Mouse (Mus musculus): ENCODE measurements at regions not wholly inside any gene's neighbourhood (a gene's known extent, or its start where the extent isn't known, plus 50 kb on each side); places are given as distances from the start of the nearest gene placed in this dataset.
A peak's percentile ranks its signal among the peaks of the same experiment; 100 is the strongest.

- H3K4me2 ChIP-seq = no peak overlapping the region
- ATAC-seq (ENCODE audit: low FRiP score) = no peak
- H3K27me3 ChIP-seq (replicated peaks) = no peaks in the 10 kb centered on the region
- H3K36me3 ChIP-seq = no peaks in the 10 kb centered on the region
- H3K27ac ChIP-seq (replicated peaks) = no peak overlapping the region
- no peak overlapping the region for H3K4me3 ChIP-seq (replicated peaks)
- no peak overlapping the region for H3K9ac ChIP-seq (replicated peaks)
- no peaks in the 10 kb centered on the region for H3K9me3 ChIP-seq (replicated peaks)
- WGBS = 82% methylated on average over 4 of the region's 4 CpGs
- H3K4me1 ChIP-seq = no peaks in the 10 kb centered on the region
Measured at GRCm38 (mm10) chr1:190497474-190497873, 327.0 kb upstream of the Prox1 start.

- H3K27ac ChIP-seq (replicated peaks) = no peak overlapping the region
- H3K9me3 ChIP-seq (replicated peaks) = no peaks in the 10 kb centered on the region
- H3K36me3 ChIP-seq = no peaks in the 10 kb centered on the region
- H3K4me2 ChIP-seq = no peak overlapping the region
- H3K4me1 ChIP-seq = no peaks in the 10 kb centered on the region
- no peak overlapping the region for H3K4me3 ChIP-seq (replicated peaks)
- no peaks in the 10 kb centered on the region for H3K27me3 ChIP-seq (replicated peaks)
- 52% methylated on average over 10 of the region's 10 CpGs for WGBS
- H3K9ac ChIP-seq (replicated peaks) = no peak overlapping the region
- ATAC-seq (ENCODE audit: low FRiP score) = no peak
Measured at GRCm38 (mm10) chr1:190495741-190496520, 325.4 kb upstream of the Prox1 start.

GRCm38 (mm10) chr1:190486551-190487104, 316.1 kb upstream of the Prox1 start:
- Histone ChIP-seq H3K27ac (replicated peaks) (no peak overlapping the region), H3K4me1 (no peaks in the 10 kb centered on the region), H3K36me3 (no peaks in the 10 kb centered on the region), H3K4me3 (replicated peaks) (no peak overlapping the region), H3K27me3 (replicated peaks) (no peaks in the 10 kb centered on the region), H3K4me2 (no peak overlapping the region), H3K9me3 (replicated peaks) (no peaks in the 10 kb centered on the region), H3K9ac (replicated peaks) (no peak overlapping the region)
- WGBS = 82% methylated on average over 7 of the region's 7 CpGs
- no peak for ATAC-seq (ENCODE audit: low FRiP score)

GRCm38 (mm10) chr1:190483366-190483765, 312.9 kb upstream of the Prox1 start:
- no peak for ATAC-seq (ENCODE audit: low FRiP score)
- 91% methylated on average over 13 of the region's 13 CpGs for WGBS
- Histone ChIP-seq H3K4me3 (replicated peaks) (no peak overlapping the region), H3K9me3 (replicated peaks) (0 out of 2 replicates have a peak, but pooled peaks cover 6% of the 10 kb centered on the region), H3K4me1 (no peaks in the 10 kb centered on the region), H3K27ac (replicated peaks) (no peak overlapping the region), H3K9ac (replicated peaks) (no peak overlapping the region), H3K27me3 (replicated peaks) (no peaks in the 10 kb centered on the region), H3K36me3 (no peaks in the 10 kb centered on the region), H3K4me2 (no peak overlapping the region)

DNA sequence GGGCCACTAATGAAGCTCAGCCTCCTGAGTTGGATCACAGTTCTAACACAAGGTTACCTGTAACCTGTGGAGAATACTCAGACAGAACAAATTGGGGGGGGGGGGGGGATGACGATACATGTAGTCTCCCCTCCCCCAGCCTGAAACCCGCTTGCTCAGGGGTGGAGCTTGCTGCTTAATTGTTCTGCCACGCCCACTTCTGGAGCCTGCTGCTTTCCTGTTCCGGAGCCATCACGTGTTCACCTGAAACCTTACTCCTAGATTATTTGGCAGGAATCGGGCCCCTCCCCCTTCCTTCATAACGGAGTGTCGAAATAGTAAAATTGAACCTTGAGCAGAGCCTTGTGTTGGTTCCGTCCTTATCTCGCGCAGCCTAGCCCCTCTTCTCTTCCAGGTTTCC, 310.6 kb upstream of the Prox1 start:
- Histone ChIP-seq H3K4me3 (replicated peaks) (no peak overlapping the region), H3K4me1 (no peaks in the 10 kb centered on the region), H3K36me3 (no peaks in the 10 kb centered on the region), H3K27ac (replicated peaks) (no peak overlapping the region), H3K9ac (replicated peaks) (no peak overlapping the region), H3K4me2 (no peak overlapping the region), H3K27me3 (replicated peaks) (no peaks in the 10 kb centered on the region), H3K9me3 (replicated peaks) (0 out of 2 replicates have a peak, but pooled peaks cover 6% of the 10 kb centered on the region)
- WGBS = 78% methylated on average over 11 of the region's 11 CpGs
- no peak for ATAC-seq (ENCODE audit: low FRiP score)

DNA sequence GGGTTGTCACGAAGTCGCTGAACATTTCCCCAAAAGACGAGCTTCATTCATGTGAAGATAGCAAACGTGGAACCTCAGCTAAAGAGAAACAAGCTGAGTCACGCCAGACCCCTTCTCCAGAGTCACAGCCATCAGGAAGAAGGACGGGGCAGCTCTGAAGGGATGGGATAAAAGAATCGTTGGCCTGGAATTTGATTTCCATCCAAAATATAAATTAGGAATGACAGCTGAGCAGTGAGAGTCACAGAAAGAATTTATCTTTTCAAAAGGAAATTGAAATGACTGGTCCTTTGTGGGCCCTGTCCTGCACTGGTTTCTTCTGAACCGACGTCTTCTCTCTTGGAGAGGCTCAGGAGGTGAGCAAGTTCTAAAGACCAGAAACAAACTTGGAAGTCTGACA, 310.1 kb upstream of the Prox1 start:
- H3K4me3 ChIP-seq (replicated peaks) = no peak overlapping the region
- no peak overlapping the region for H3K27ac ChIP-seq (replicated peaks)
- no peak overlapping the region for H3K9ac ChIP-seq (replicated peaks)
- ATAC-seq (ENCODE audit: low FRiP score) = no peak
- no peaks in the 10 kb centered on the region for H3K36me3 ChIP-seq
- H3K9me3 ChIP-seq (replicated peaks) = 0 out of 2 replicates have a peak, but pooled peaks cover 6% of the 10 kb centered on the region
- H3K4me1 ChIP-seq = no peaks in the 10 kb centered on the region
- no peaks in the 10 kb centered on the region for H3K27me3 ChIP-seq (replicated peaks)
- no peak overlapping the region for H3K4me2 ChIP-seq
- WGBS = 51% methylated on average over 9 of the region's 9 CpGs

GRCm38 (mm10) chr1:190472761-190473160, 302.2 kb upstream of the Prox1 start:
- Histone ChIP-seq H3K4me2 (no peak overlapping the region), H3K4me1 (no peaks in the 10 kb centered on the region), H3K27ac (replicated peaks) (no peak overlapping the region), H3K9ac (replicated peaks) (no peak overlapping the region), H3K36me3 (no peaks in the 10 kb centered on the region), H3K4me3 (replicated peaks) (no peak overlapping the region), H3K27me3 (replicated peaks) (no peaks in the 10 kb centered on the region), H3K9me3 (replicated peaks) (no peaks in the 10 kb centered on the region)
- no peak for ATAC-seq (ENCODE audit: low FRiP score)
- 82% methylated on average over 8 of the region's 8 CpGs for WGBS

DNA sequence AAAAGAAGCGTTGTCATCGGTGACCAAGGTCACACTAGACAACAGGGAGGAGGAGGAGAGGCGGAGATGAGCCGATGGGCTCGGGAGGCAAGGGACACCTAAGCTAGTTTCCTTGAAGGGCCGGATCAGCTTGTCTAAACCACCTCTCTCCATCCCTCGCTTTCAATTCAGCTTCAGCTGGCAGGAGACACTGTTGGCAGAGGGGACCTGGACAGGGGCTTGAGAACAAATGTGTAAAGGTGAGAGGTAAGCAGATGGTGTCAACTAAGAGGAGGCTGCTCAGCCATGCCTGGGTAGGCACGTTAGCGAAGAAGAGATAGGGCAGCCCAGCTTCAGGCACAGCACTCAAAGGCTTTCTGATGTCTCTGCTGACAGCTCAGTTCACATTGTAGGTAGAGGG, 299.8 kb upstream of the Prox1 start:
- H3K9me3 ChIP-seq (replicated peaks) = no peaks in the 10 kb centered on the region
- 86% methylated on average over 9 of the region's 9 CpGs for WGBS
- no peak for ATAC-seq (ENCODE audit: low FRiP score)
- H3K4me3 ChIP-seq (replicated peaks) = no peak overlapping the region
- H3K27me3 ChIP-seq (replicated peaks) = no peaks in the 10 kb centered on the region
- no peak overlapping the region for H3K9ac ChIP-seq (replicated peaks)
- H3K4me2 ChIP-seq = no peak overlapping the region
- no peaks in the 10 kb centered on the region for H3K36me3 ChIP-seq
- H3K27ac ChIP-seq (replicated peaks) = no peak overlapping the region
- no peaks in the 10 kb centered on the region for H3K4me1 ChIP-seq

GRCm38 (mm10) chr1:190457541-190458061, 287.1 kb upstream of the Prox1 start:
- Histone ChIP-seq H3K4me3 (replicated peaks) (no peak overlapping the region), H3K36me3 (no peaks in the 10 kb centered on the region), H3K9me3 (replicated peaks) (no peaks in the 10 kb centered on the region), H3K4me2 (no peak overlapping the region), H3K27ac (replicated peaks) (0 out of 2 replicates have a peak overlapping the region, but pooled peaks have one; percentile 30), H3K27me3 (replicated peaks) (no peaks in the 10 kb centered on the region), H3K4me1 (peaks cover 11% of the 10 kb centered on the region), H3K9ac (replicated peaks) (no peak overlapping the region)
- ATAC-seq (ENCODE audit: low FRiP score) = peak; percentile 66
- WGBS = 24% methylated on average over 12 of the region's 12 CpGs

DNA sequence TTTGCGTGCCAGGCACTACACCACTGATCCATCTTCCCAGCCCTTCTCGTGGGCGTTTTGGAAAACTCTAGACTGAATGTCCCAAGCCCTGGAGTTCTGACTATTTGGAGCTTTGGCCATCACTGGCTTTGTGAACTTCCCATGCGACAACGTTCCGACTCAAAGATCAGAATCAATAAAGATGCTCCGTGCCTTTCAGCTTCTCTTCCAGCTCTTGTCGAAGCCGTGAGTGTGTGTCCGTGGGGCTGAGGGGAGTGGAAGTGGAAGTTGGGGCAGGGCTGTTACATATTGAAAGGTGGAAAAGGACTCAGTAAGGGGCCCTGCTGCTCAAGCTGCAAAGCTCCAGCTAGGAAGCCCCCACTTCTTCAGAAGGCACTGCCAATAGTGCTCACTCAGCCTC, 283.0 kb upstream of the Prox1 start:
- Histone ChIP-seq H3K27ac (replicated peaks) (no peak overlapping the region), H3K27me3 (replicated peaks) (no peaks in the 10 kb centered on the region), H3K9ac (replicated peaks) (no peak overlapping the region), H3K4me1 (peaks cover 11% of the 10 kb centered on the region), H3K36me3 (no peaks in the 10 kb centered on the region), H3K4me2 (no peak overlapping the region), H3K9me3 (replicated peaks) (no peaks in the 10 kb centered on the region), H3K4me3 (replicated peaks) (no peak overlapping the region)
- 94% methylated on average over 10 of the region's 10 CpGs for WGBS
- no peak for ATAC-seq (ENCODE audit: low FRiP score)

- no peaks in the 10 kb centered on the region for H3K9me3 ChIP-seq (replicated peaks)
- ATAC-seq (ENCODE audit: low FRiP score) = no peak
- H3K9ac ChIP-seq (replicated peaks) = no peak overlapping the region
- no peaks in the 10 kb centered on the region for H3K36me3 ChIP-seq
- no peak overlapping the region for H3K27ac ChIP-seq (replicated peaks)
- WGBS = 83% methylated on average over 11 of the region's 11 CpGs
- peaks cover 5% of the 10 kb centered on the region for H3K4me1 ChIP-seq
- H3K27me3 ChIP-seq (replicated peaks) = 0 out of 2 replicates have a peak, but pooled peaks cover 3% of the 10 kb centered on the region
- no peak overlapping the region for H3K4me3 ChIP-seq (replicated peaks)
- no peak overlapping the region for H3K4me2 ChIP-seq
Measured at GRCm38 (mm10) chr1:190452115-190452842, 281.8 kb upstream of the Prox1 start.
